Mouse (Mus musculus) hindbrain, postnatal 0 days (tissue): ENCODE results near the gene Rtn4rl1. TPM values are rescaled to one million over a fixed set of nuclear protein-coding genes. Genes with fewer than 3 reads are reported as not detected.

Source experiments
- ATAC-seq: fragments of 200-750 bp; cut with Nextera tagmentation; 2 replicates; pipeline ENCODE4 v1.8.0; 2017; ENCODE audit warnings: mild to moderate bottlenecking, moderate TSS enrichment, moderate library complexity
- DNase-seq: peaks from one replicate; pipeline ENCODE4 v3.0.0-alpha.2; 2015; ENCODE audit warnings: low spot score
- H3K27ac ChIP-seq: fragments of 300-500 bp; sonication (generic); 2 replicates; pipeline ENCODE4 v1.5.1; 2014; ENCODE audit warnings: mild to moderate bottlenecking
- H3K27me3 ChIP-seq: fragments of 300-500 bp; sonication (generic); 2 replicates; pipeline ENCODE4 v1.6.1; 2014; ENCODE audit warnings: low read length, mixed read lengths; ENCODE audit not compliant: insufficient read depth
- H3K36me3 ChIP-seq: fragments of 300-500 bp; sonication (generic); 2 replicates; pipeline ENCODE4 v1.6.1; 2014; ENCODE audit warnings: low read length, mixed read lengths; ENCODE audit not compliant: insufficient read depth
- H3K4me1 ChIP-seq: fragments of 300-500 bp; sonication (generic); 2 replicates; pipeline ENCODE4 v1.6.1; 2014; ENCODE audit warnings: antibody characterized with exemption, low read length, mixed read lengths; ENCODE audit not compliant: insufficient read depth
- H3K4me2 ChIP-seq: fragments of 300-500 bp; sonication (generic); 2 replicates; pipeline ENCODE4 v1.6.1; 2014; ENCODE audit warnings: low read depth, mild to moderate bottlenecking, low read length, moderate library complexity, mixed read lengths
- H3K4me3 ChIP-seq: fragments of 300-500 bp; sonication (generic); 2 replicates; pipeline ENCODE4 v1.5.1; 2014; ENCODE audit warnings: low read length
- H3K9ac ChIP-seq: fragments of 300-500 bp; sonication (generic); replicated peaks from 2 replicates; pipeline ENCODE4 v1.6.1; 2014; ENCODE audit warnings: mild to moderate bottlenecking, low read length, moderate library complexity, mixed read lengths
- H3K9me3 ChIP-seq: fragments of 300-500 bp; sonication (generic); 2 replicates; pipeline ENCODE4 v1.6.1; 2016; ENCODE audit warnings: low read length, mixed read lengths
- CTCF ChIP-seq: IDR thresholded peaks from 2 replicates; pipeline ENCODE4 v1.5.1; 2016; ENCODE audit warnings: antibody characterized with exemption, control low read depth, low read depth
- WGBS: fragments of 180-500 bp; shearing (Covaris S2); extraction: QIAGEN DNeasy Blood & Tissue Kit; methylation state at CpG from one replicate; pipeline ENCODE4 v1.1.7; 2014; 5-methylcytosine and 5-hydroxymethylcytosine counted together
- polyA plus RNA-seq: library from polyadenylated mRNA; unstranded; fragments of >200 nt; fragmentation: Nextera tagmentation; extraction: Ambion mirVana; gene quantifications from 2 replicates; pipeline ENCODE4 v1.2.1, GENCODE M21; 2015
- total RNA-seq: library from RNA; depleted of rRNA; stranded (reverse); fragments of >200 nt; gene quantifications from 2 replicates; pipeline ENCODE4 v1.2.3, GENCODE M21; 2014

The Rtn4rl1 gene
- total and polyA plus RNA-seq, 2 experiments from 2014 or later = 10.7 to 13.4 TPM

DNA sequence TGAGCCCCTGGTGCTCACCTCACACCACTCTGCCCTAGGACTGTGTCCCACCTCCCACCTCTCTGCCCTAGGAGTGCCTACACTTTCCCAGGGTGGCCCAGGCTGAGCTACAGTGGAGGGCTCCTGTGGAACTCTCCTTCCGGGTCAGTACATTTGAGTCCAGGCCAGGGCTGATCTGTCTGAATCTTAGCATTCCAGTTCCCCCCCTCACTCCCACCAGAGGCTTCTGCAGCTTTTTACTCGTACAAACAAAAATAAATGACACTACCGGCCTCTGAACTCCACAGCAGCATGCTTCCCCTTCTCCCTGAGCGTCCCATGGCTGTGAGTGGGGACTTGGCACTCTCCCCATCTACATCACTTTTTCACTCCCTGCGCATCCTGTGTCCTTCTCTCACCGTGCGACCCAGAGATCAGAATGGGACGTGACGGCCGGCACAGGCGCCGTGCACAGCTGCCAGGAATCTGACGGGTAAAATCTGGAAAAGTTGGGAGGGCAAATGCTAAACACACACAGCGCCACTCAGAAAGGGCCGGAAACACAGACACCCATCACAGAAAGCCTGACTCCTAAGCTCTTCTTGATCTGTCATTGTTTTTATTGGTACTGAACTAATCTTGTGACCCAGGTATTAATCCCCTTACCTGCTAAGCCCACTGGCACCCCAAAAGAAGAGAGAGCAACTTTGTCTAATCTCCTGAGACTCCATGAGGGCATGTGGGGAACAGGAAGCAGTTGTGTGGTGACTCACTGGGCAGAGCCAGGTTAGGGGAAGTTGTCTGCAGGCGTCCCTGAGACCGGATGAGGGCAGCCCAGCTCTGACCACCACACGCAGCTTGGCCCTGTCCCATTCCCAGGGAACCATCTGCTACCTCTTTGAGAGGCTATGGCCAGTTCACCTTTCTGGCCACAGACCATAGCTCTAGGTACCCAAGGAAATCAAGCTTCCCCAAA is 40.7 kb upstream of the Rtn4rl1 start:
- no peak overlapping the region for H3K4me2 ChIP-seq
- peaks cover 4% of the 10 kb centered on the region; the same call in 1 of the 2 replicates for H3K36me3 ChIP-seq
- no peak for ATAC-seq
- H3K4me3 ChIP-seq = no peak overlapping the region
- 68% methylated on average over 18 of the region's 18 CpGs for WGBS
- no peak overlapping the region for H3K9ac ChIP-seq
- no peaks in the 10 kb centered on the region for H3K4me1 ChIP-seq
- H3K27ac ChIP-seq = peak overlapping the region; percentile 34; the same call in 1 of the 2 replicates
- H3K9me3 ChIP-seq = no peaks in the 10 kb centered on the region
- no peak for DNase-seq
- no peak for TF ChIP-seq CTCF
- no peaks in the 10 kb centered on the region for H3K27me3 ChIP-seq

- H3K27ac ChIP-seq = no peak overlapping the region
- no peak for ATAC-seq
- 64% methylated on average over 6 of the region's 6 CpGs for WGBS
Observed at GRCm38 (mm10) chr11:75154053-75154585, 39.5 kb upstream of the Rtn4rl1 start.

GRCm38 (mm10) chr11:75155985-75156384 is 37.6 kb upstream of the Rtn4rl1 start:
- no peak for TF ChIP-seq CTCF
- Histone ChIP-seq H3K4me3 (no peak overlapping the region), H3K36me3 (0 out of 2 replicates have a peak, but pooled peaks cover 4% of the 10 kb centered on the region), H3K4me1 (no peaks in the 10 kb centered on the region), H3K9me3 (no peaks in the 10 kb centered on the region), H3K27ac (0 out of 2 replicates have a peak overlapping the region, but pooled peaks have one; percentile 9), H3K9ac (no peak overlapping the region), H3K27me3 (no peaks in the 10 kb centered on the region), H3K4me2 (no peak overlapping the region)
- DNase-seq = no peak
- 51% methylated on average over 6 of the region's 6 CpGs for WGBS
- ATAC-seq = no peak

More at GRCm38 (mm10) chr11:75154053-75154585, 39.5 kb upstream of the Rtn4rl1 start:
- Histone ChIP-seq H3K4me2 (no peak overlapping the region), H3K9ac (no peak overlapping the region), H3K4me1 (no peaks in the 10 kb centered on the region), H3K4me3 (no peak overlapping the region), H3K9me3 (no peaks in the 10 kb centered on the region), H3K27me3 (no peaks in the 10 kb centered on the region), H3K36me3 (peaks cover 4% of the 10 kb centered on the region; the same call in 1 of the 2 replicates)
- TF ChIP-seq CTCF = peak; percentile 44
- no peak for DNase-seq

DNA sequence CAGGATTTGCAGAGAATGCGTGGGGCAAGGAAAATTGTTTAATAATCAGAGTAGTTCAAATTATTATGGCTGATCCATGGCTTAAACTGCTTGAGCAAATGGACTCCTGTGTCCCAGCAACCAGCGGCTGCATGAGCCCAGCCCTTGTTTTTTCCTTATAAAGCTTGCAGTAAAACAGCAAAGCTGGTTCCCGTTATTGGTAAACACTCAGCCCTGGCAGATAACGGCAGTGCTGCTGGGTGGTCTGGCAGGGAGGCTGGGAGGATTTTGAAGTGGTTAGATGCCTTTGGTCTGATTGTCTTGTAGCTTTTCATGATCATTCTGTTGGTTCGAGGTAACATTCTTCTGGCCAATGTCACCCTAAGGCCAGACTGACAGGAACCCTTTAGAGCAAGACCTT is 37.2 kb upstream of the Rtn4rl1 start:
- H3K27ac ChIP-seq = no peak overlapping the region
- WGBS = 65% methylated on average over 5 of the region's 5 CpGs

GRCm38 (mm10) chr11:75157037-75157436 is 36.5 kb upstream of the Rtn4rl1 start:
- H3K4me1 ChIP-seq = no peaks in the 10 kb centered on the region
- DNase-seq (no peak), ATAC-seq (no peak)
- no peak for TF ChIP-seq CTCF
- H3K9me3 ChIP-seq = no peaks in the 10 kb centered on the region
- no peak overlapping the region for H3K27ac ChIP-seq
- H3K4me2 ChIP-seq = no peak overlapping the region
- no peaks in the 10 kb centered on the region for H3K27me3 ChIP-seq
- no peak overlapping the region for H3K4me3 ChIP-seq
- no peak overlapping the region for H3K9ac ChIP-seq
- WGBS = 32% methylated on average over 4 of the region's 4 CpGs
- H3K36me3 ChIP-seq = 0 out of 2 replicates have a peak, but pooled peaks cover 4% of the 10 kb centered on the region

More for the DNA sequence above, 37.2 kb upstream of the Rtn4rl1 start:
- ATAC-seq (no peak), DNase-seq (no peak)
- no peak overlapping the region for H3K4me2 ChIP-seq
- H3K36me3 ChIP-seq = 0 out of 2 replicates have a peak, but pooled peaks cover 4% of the 10 kb centered on the region
- H3K9me3 ChIP-seq = no peaks in the 10 kb centered on the region
- H3K9ac ChIP-seq = no peak overlapping the region
- H3K4me1 ChIP-seq = no peaks in the 10 kb centered on the region
- H3K27me3 ChIP-seq = no peaks in the 10 kb centered on the region
- H3K4me3 ChIP-seq = no peak overlapping the region
- TF ChIP-seq CTCF = no peak

GRCm38 (mm10) chr11:75157901-75158300 is 35.7 kb upstream of the Rtn4rl1 start:
- Histone ChIP-seq H3K4me3 (no peak overlapping the region), H3K27ac (no peak overlapping the region), H3K9me3 (no peaks in the 10 kb centered on the region), H3K4me1 (no peaks in the 10 kb centered on the region), H3K27me3 (no peaks in the 10 kb centered on the region), H3K36me3 (peaks cover 5% of the 10 kb centered on the region; the same call in 1 of the 2 replicates), H3K4me2 (no peak overlapping the region), H3K9ac (no peak overlapping the region)
- DNase-seq (no peak), ATAC-seq (no peak)
- no peak for TF ChIP-seq CTCF
- 66% methylated on average over 2 of the region's 2 CpGs for WGBS
